Mouse (Mus musculus) ES-Bruce4 (cell line): ENCODE data around the gene Gosr1. TPM values are rescaled to one million over a fixed set of nuclear protein-coding genes. Genes with fewer than 3 reads are reported as not detected.
A peak's percentile ranks its signal among the peaks of the same experiment; 100 is the strongest.

Experiments
- H3K27ac ChIP-seq: 2 replicates; pipeline ENCODE4 v1.5.1; 2012; ENCODE audit warnings: low read length, inconsistent platforms; ENCODE audit not compliant: insufficient read depth
- H3K27me3 ChIP-seq: 2 replicates; pipeline ENCODE4 v1.6.1; 2012; ENCODE audit warnings: mild to moderate bottlenecking, low read length, inconsistent platforms; ENCODE audit not compliant: control insufficient read depth, poor library complexity, insufficient read depth, severe bottlenecking
- H3K36me3 ChIP-seq: 2 replicates; pipeline ENCODE4 v1.6.1; 2012; ENCODE audit warnings: inconsistent platforms, mild to moderate bottlenecking, low read length, moderate library complexity; ENCODE audit not compliant: control insufficient read depth, poor library complexity, insufficient read depth, severe bottlenecking
- H3K4me1 ChIP-seq: one replicate; pipeline ENCODE4 v1.8.1; 2011; ENCODE audit warnings: low read length; ENCODE audit not compliant: control insufficient read depth, insufficient read depth
- H3K4me3 ChIP-seq: 2 replicates; pipeline ENCODE4 v1.5.1; 2011; ENCODE audit warnings: low read depth, mild to moderate bottlenecking, low read length
- H3K9ac ChIP-seq: 2 replicates; pipeline ENCODE4 v1.6.1; 2012; ENCODE audit warnings: low read depth, mild to moderate bottlenecking, inconsistent platforms; ENCODE audit not compliant: poor library complexity, severe bottlenecking
- H3K9me3 ChIP-seq: replicated peaks from 2 replicates; pipeline ENCODE4 v1.6.1; 2012; ENCODE audit warnings: mild to moderate bottlenecking, low read length, inconsistent platforms; ENCODE audit not compliant: control insufficient read depth, poor library complexity, insufficient read depth, severe bottlenecking
- CTCF ChIP-seq: IDR thresholded peaks from one replicate; pipeline ENCODE4 v1.8.1; 2011; ENCODE audit warnings: low read depth, low read length
- EP300 ChIP-seq: IDR thresholded peaks from 2 replicates; pipeline ENCODE4 v1.6.1; 2011; ENCODE audit warnings: low read depth, low read length; ENCODE audit not compliant: insufficient read depth
- POLR2A ChIP-seq: IDR thresholded peaks from one replicate; pipeline ENCODE4 v1.8.1; 2011; ENCODE audit warnings: low read length; ENCODE audit not compliant: insufficient read depth
- polyA plus RNA-seq: library from polyadenylated mRNA; stranded (reverse); fragments of >200 nt; gene quantifications from 2 replicates; pipeline ENCODE4 v1.2.4, GENCODE M21; 2011; ENCODE audit warnings: low read depth; ENCODE audit not compliant: missing spikeins, insufficient read depth, insufficient read length

Gene Gosr1
- 30.2 and 34.9 TPM in 2 replicates for polyA plus RNA-seq

DNA sequence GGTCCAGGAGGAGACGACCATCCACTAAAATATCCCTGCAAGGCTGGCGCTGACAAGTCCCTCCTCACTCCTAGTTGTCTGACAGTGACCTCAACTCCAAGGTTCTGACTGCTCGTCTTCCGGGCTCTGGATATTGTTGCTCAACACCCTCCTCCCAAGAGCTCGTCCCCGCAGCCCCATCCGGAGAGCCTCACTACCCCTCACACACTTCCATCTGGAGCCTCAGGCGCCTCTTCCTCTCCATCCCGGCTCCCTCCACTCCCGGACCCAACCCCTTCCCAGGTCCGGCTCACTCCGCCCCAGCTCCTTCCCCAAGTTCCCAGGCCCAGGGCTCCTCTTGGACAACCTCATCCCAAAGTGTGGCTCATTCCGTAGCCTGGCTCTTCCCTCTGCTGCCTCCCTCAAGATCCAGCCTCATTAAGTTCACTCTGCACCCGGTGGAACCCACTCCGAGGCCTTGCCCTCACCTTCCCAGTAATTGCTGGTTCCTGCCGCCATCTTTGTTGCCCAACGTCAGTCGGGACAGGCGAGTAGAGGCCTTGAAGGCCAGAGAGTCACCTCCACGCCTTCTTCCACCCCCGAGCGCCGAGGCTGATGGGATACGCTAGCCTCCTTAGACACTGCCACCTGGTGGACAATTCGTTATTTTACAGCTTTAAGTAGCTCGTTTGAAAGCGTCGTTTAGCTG lies at the start of gene Gosr1:
Gene Gosr1 (minus strand): TSS at position 527 of the 688 bp plus-strand sequence.
- no peak within 1 kb of the TSS for H3K27ac ChIP-seq
- TF ChIP-seq EP300 = peak; percentile 8; the same call in 1 of the 2 replicates
- peak; percentile 68 for TF ChIP-seq CTCF
- peak; percentile 75 for TF ChIP-seq POLR2A
- peaks cover 3% of the 10 kb centered on the region; the same call in 1 of the 2 replicates for H3K36me3 ChIP-seq
- H3K4me3 ChIP-seq = peak within 1 kb of the TSS; percentile 67
- H3K27me3 ChIP-seq = no peaks in the 10 kb centered on the region
- H3K9ac ChIP-seq = peak within 1 kb of the TSS; percentile 50
- no peaks in the 10 kb centered on the region for H3K9me3 ChIP-seq
- H3K4me1 ChIP-seq = no peaks in the 10 kb centered on the region

DNA sequence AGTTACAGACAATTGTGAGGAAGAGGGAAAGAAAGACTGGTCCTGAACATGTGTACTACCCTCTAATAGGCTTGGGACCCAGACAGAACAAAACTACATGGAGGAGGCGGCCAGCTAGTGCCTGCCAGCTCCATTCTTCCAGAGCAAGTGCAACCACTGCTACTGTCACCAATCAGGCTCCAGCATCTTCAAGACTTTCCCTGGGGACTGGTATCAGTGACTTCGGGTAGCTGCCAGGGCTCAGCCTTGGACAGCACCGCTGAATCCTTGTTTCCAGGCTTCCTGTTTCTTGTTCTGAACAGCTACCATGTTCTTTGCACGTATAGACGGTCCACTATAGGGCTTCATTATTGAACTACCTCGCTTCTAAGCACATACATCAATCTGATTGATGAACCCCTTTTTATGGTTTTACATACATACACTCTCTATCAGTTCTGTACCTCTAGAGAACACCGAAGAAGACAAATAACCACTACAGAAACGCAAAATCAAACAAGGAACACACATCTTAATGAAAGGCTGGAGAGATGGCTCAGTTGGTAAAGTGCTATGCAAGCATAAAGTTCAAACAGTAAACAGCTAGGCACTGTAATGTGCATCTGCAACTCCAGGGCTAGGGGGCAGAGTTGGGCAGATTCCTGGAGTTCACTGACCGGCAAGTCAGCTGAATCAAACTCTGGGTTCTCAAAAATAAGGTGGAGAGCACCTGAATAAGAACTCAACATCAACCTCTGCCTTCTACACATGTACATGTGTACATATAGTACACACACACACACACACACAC lies 47.5 kb upstream of the Gosr1 start:
- Histone ChIP-seq H3K4me1 (peaks cover 2% of the 10 kb centered on the region), H3K27me3 (no peaks in the 10 kb centered on the region), H3K27ac (no peak overlapping the region), H3K9ac (no peak overlapping the region), H3K4me3 (no peak overlapping the region), H3K36me3 (no peaks in the 10 kb centered on the region), H3K9me3 (no peaks in the 10 kb centered on the region)
- TF ChIP-seq POLR2A (no peak), CTCF (no peak), EP300 (no peak)

DNA sequence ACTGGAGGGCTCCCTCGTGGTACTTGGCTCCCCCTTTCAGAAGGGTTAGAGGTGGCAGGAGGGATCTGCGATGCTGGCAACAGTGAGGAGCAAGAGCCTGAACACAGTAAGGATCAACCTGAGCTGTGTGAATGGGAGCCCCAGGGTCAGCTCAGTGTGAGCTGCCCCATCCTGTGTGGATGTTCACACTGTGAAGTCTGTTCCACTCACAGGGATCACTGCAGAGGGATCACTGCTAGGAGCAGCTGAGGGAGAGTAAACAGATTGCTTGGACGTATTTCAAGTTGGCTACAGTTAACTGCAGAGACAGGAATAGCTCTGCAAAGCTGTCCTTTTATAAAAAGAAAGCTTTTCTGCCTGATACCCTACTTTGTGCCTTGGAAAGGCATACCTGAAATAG lies 46.1 kb upstream of the Gosr1 start:
- no peaks in the 10 kb centered on the region for H3K9me3 ChIP-seq
- no peaks in the 10 kb centered on the region for H3K36me3 ChIP-seq
- peaks cover 2% of the 10 kb centered on the region for H3K4me1 ChIP-seq
- no peaks in the 10 kb centered on the region for H3K27me3 ChIP-seq
- H3K27ac ChIP-seq = no peak overlapping the region
- no peak for TF ChIP-seq CTCF
- TF ChIP-seq EP300 = no peak
- no peak for TF ChIP-seq POLR2A
- H3K9ac ChIP-seq = no peak overlapping the region
- no peak overlapping the region for H3K4me3 ChIP-seq

DNA sequence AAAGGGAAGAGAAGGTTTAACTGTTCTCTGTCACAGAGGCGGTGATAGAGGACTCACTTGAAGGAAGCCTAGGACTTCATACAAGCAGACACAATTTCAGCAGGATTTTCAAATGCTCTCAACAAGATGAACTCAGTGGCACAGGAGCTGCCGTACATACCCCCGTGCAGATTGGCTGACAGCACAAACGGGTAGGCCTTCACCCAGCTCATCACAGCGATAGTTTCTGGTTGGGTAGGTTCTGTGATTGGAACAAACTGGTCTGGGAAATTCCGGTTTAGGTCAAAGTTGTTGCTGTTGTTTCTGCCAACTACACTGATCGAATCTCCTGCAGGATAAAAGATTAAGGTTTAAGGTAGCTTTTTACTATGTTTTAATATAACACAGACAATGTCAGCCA lies 45.2 kb upstream of the Gosr1 start:
- no peaks in the 10 kb centered on the region for H3K36me3 ChIP-seq
- H3K4me3 ChIP-seq = no peak overlapping the region

DNA sequence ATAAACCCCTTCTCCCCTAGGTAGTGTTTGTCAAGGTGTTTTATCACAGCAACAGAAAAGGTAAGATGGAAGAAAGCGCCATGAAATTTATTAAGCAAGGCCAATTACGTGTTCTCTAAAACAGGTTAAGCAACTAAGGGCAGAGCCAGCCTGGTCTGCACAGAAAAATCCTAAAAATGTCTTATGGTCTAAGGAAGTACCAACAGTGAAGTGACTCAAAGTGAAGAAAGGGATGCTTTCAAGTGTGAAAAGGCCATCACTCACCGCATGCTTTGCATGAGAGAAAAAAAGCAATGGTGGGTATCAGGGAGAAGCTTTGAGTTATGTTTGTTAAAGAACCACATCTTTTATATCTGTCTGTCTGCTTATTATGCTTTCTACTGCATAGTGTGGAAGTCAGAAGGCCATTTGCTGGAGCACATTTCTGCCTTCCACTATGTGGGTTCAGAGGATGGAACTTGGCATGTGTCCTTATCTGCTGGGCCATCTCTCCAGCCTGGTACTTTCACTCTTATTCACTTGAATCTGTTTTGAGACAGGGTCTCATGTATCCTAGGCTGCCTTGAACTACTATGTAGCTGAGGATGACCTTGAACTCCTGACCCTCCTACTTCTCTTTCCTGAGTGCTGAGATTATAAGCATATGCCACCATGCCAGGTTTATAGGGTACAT lies 43.8 kb upstream of the Gosr1 start:
- Histone ChIP-seq H3K27ac (no peak overlapping the region), H3K36me3 (no peaks in the 10 kb centered on the region), H3K9ac (no peak overlapping the region), H3K4me1 (peaks cover 2% of the 10 kb centered on the region), H3K9me3 (no peaks in the 10 kb centered on the region), H3K4me3 (no peak overlapping the region), H3K27me3 (no peaks in the 10 kb centered on the region)
- no peak for TF ChIP-seq CTCF
- no peak for TF ChIP-seq EP300
- TF ChIP-seq POLR2A = no peak

More for the DNA sequence above, 45.2 kb upstream of the Gosr1 start:
- Histone ChIP-seq H3K27me3 (no peaks in the 10 kb centered on the region), H3K9ac (no peak overlapping the region), H3K4me1 (peaks cover 2% of the 10 kb centered on the region), H3K9me3 (no peaks in the 10 kb centered on the region), H3K27ac (no peak overlapping the region)
- no peak for TF ChIP-seq CTCF
- TF ChIP-seq POLR2A = no peak
- TF ChIP-seq EP300 = no peak
